Mouse (Mus musculus): Measurements from ENCODE around the gene Ndc80. TPM values are rescaled to one million over a fixed set of nuclear protein-coding genes. Genes with fewer than 3 reads are reported as not detected.

Gene Ndc80
- 10.1 to 15.7 TPM (median 11.1 TPM) in 4 replicates for total RNA-seq (2023; ENCODE audit: inconsistent age)

GRCm38 (mm10) chr17:71526711-71527564, at the start of gene Ndc80:
Ndc80 (minus strand) TSS chr17:71526857.

GRCm38 (mm10) chr17:71551757-71552451, 25.2 kb upstream of the Ndc80 start, which contains the start of gene Spdya:
Spdya (plus strand) TSS chr17:71552061.

GRCm38 (mm10) chr17:71474762-71475704, 51.6 kb downstream of the Ndc80 start, which contains the start of gene Smchd1:
Smchd1 (minus strand) TSS chr17:71475343.

GRCm38 (mm10) chr17:71459818-71460217, 66.8 kb downstream of the Ndc80 start, which contains the start of gene Gm4707:
Gm4707 (minus strand) TSS chr17:71459918.

Other genes with a start within 250 kb of the Ndc80 start
- gene Emilin2, start 214.9 kb downstream of the Ndc80 start, total RNA-seq (2023; ENCODE audit: inconsistent age) = 2.2 to 4.8 TPM (median 3.9 TPM) in 4 replicates
- gene Gm4707, start 66.9 kb downstream of the Ndc80 start, total RNA-seq (2023; ENCODE audit: inconsistent age) = 18.2 to 24.3 TPM (median 21.1 TPM) in 4 replicates
- gene Smchd1, start 51.5 kb downstream of the Ndc80 start, total RNA-seq (2023; ENCODE audit: inconsistent age) = 215 to 225 TPM (median 223 TPM) in 4 replicates
- gene Spdya, start 25.2 kb upstream of the Ndc80 start, total RNA-seq (2023; ENCODE audit: inconsistent age) = 0.58 TPM in 1 of 4 replicates, not detected in the others
- 126 to 151 TPM (median 140 TPM) in 4 replicates for gene Wdr43, start 89.0 kb upstream of the Ndc80 start, total RNA-seq (2023; ENCODE audit: inconsistent age)
- not detected in 4 replicates for gene Togaram2, start 146.4 kb upstream of the Ndc80 start, total RNA-seq (2023; ENCODE audit: inconsistent age)
- gene Pcare, start 226.0 kb upstream of the Ndc80 start, total RNA-seq (2023; ENCODE audit: inconsistent age) = not detected in 4 replicates
- not detected in 4 replicates for gene Clip4, start 241.6 kb upstream of the Ndc80 start, total RNA-seq (2023; ENCODE audit: inconsistent age)